Mouse (Mus musculus) heart, embryonic 14.5 days (tissue): ENCODE results near the gene Ahr. TPM values are rescaled to one million over a fixed set of nuclear protein-coding genes. Genes with fewer than 3 reads are reported as not detected.

Experiments used
- ATAC-seq: fragments of 200-750 bp; cut with Nextera tagmentation; 2 replicates; pipeline ENCODE4 v1.8.0; 2017; ENCODE audit warnings: low read depth, moderate TSS enrichment; ENCODE audit not compliant: insufficient number of reproducible peaks, insufficient read depth, low FRiP score
- H3K27ac ChIP-seq, 2 experiments: fragments of 200-500 bp in 1 of 2; fragments of 300-500 bp in 1 of 2; sonication (generic) in 1 of 2; replicated peaks in 1 of 2; 2 replicates each; pipeline ENCODE4 v1.5.1; 2012 to 2014; ENCODE audit warnings: low read depth in 2 of 2, low read length in 2 of 2, control low read depth in 1 of 2, mild to moderate bottlenecking in 1 of 2, mixed read lengths in 1 of 2; ENCODE audit not compliant: control insufficient read depth in 1 of 2, insufficient read depth in 1 of 2
- H3K27me3 ChIP-seq: fragments of 300-500 bp; sonication (generic); 2 replicates; pipeline ENCODE4 v1.6.1; 2014; ENCODE audit warnings: mild to moderate bottlenecking, low read length, control low read depth; ENCODE audit not compliant: control insufficient read depth, insufficient read depth
- H3K36me3 ChIP-seq: fragments of 300-500 bp; sonication (generic); 2 replicates; pipeline ENCODE4 v1.6.1; 2014; ENCODE audit warnings: mild to moderate bottlenecking, control low read depth, low read length, mixed read lengths; ENCODE audit not compliant: control insufficient read depth, insufficient read depth
- H3K4me1 ChIP-seq, 2 experiments: fragments of 200-500 bp in 1 of 2; fragments of 300-500 bp in 1 of 2; sonication (generic) in 1 of 2; 2 replicates each; pipeline ENCODE4 v1.6.1; 2012 to 2014; ENCODE audit warnings: low read length in 2 of 2, control low read depth in 1 of 2, mixed read lengths in 1 of 2; ENCODE audit not compliant: control insufficient read depth in 2 of 2, insufficient read depth in 2 of 2
- H3K4me2 ChIP-seq: fragments of 300-500 bp; sonication (generic); 2 replicates; pipeline ENCODE4 v1.6.1; 2014; ENCODE audit warnings: mild to moderate bottlenecking, low read length
- H3K4me3 ChIP-seq, 2 experiments: fragments of 200-500 bp in 1 of 2; fragments of 300-500 bp in 1 of 2; sonication (generic) in 1 of 2; 2 replicates each; pipeline ENCODE4 v1.5.1; 2012 to 2014; ENCODE audit warnings: low read length in 2 of 2, mild to moderate bottlenecking in 2 of 2, control low read depth in 1 of 2, low read depth in 1 of 2, moderate library complexity in 1 of 2; ENCODE audit not compliant: control insufficient read depth in 1 of 2, insufficient read depth in 1 of 2
- H3K9ac ChIP-seq: fragments of 300-500 bp; sonication (generic); 2 replicates; pipeline ENCODE4 v1.6.1; 2014; ENCODE audit warnings: mild to moderate bottlenecking, low read length
- H3K9me3 ChIP-seq: fragments of 300-500 bp; sonication (generic); 2 replicates; pipeline ENCODE4 v1.6.1; 2016; ENCODE audit warnings: low read length, control low read depth; ENCODE audit not compliant: control insufficient read depth
- WGBS: fragments of 180-500 bp; shearing (Covaris S2); extraction: QIAGEN DNeasy Blood & Tissue Kit; methylation state at CpG from one replicate; pipeline ENCODE4 v1.1.7; 2014; 5-methylcytosine and 5-hydroxymethylcytosine counted together
- polyA plus RNA-seq: library from polyadenylated mRNA; unstranded; fragments of >200 nt; fragmentation: Nextera tagmentation; extraction: Ambion mirVana; gene quantifications from 2 replicates; pipeline ENCODE4 v1.2.1, GENCODE M21; 2014

Gene Ahr
- polyA plus RNA-seq, 1 experiment from 2014 or later: 2.4 TPM

DNA sequence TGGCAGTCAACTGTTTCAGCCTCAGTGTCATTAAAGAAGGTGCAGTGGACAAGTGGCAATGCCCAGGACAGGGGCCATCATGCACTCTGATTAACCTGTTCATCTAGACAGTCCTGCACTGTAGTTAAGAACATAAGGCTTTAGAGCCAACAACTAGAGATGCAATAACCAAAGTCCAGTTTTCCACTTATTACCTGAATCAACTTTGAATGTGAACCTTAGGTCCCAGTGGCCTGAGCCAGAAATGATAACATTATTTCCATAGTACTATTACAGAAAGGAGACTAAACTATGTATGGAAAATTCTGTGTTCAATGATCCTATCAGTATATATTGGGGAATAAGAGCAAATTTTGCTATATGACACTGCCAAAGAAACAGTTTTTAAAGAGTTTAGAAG is 4.3 kb downstream of the Ahr start:
- H3K9me3 ChIP-seq: no peaks in the 10 kb centered on the region
- no peaks in the 10 kb centered on the region for H3K27me3 ChIP-seq
- H3K4me2 ChIP-seq: no peak overlapping the region
- H3K9ac ChIP-seq: no peak overlapping the region
- H3K36me3 ChIP-seq: no peaks in the 10 kb centered on the region
- 0 out of 4 replicates have a peak, but pooled peaks cover 0 to 5% of the 10 kb centered on the region in 2 experiments for H3K4me1 ChIP-seq
- ATAC-seq: no peak
- no peak overlapping the region for H3K4me3 ChIP-seq
- no peak overlapping the region for H3K27ac ChIP-seq

DNA sequence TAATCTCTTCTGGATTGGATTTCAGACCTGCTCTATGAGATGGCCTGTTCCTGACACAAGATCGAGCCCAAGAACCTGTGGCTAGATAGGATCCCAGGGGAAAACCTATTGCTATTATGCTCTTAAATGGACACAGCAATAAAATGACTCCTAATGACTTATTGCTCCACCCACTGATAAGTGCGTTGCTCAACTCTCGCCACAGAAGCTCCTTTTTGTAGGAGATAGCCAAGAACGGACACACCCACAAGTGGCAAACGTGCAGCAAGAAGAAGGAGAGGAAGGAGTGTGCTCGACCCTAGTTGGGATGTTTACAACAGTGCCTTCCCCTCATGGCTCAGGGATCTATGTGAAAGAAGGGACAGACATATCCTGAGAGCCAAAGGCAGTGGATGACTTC is 7.4 kb downstream of the Ahr start:
- Histone ChIP-seq H3K4me2 (no peak overlapping the region), H3K36me3 (no peaks in the 10 kb centered on the region), H3K9me3 (no peaks in the 10 kb centered on the region), H3K9ac (no peak overlapping the region), H3K27ac (no peak overlapping the region), H3K27me3 (no peaks in the 10 kb centered on the region), H3K4me1 (no peaks in the 10 kb centered on the region), H3K4me3 (no peak overlapping the region)
- ATAC-seq: no peak
- WGBS: 60% methylated on average over 6 of the region's 6 CpGs

DNA sequence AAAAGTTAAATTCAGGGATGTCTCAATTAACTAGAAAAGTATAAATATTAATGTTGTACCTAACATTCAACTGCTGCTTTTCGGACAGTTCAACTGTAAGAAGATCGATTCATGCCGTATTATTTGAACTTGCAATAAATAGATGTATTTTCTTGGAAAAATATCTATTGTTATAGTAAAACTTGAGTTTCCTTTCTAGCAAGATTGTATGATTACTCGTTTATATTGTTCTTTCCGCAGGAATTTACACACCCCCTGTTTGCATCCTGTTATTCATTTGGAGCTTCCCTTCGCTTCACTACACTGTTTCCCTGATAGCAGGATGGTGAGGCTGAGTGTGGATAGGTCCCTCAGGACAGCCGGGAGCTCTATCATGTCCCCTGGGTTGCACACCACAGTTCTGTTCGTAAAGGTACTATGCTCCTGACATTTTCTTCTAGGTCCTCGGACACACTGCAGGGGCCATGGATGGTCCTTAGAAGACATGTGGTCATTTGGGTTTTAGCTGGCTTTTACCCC is 12.2 kb downstream of the Ahr start:
- Histone ChIP-seq H3K27ac (no peak overlapping the region), H3K4me3 (no peak overlapping the region), H3K36me3 (no peaks in the 10 kb centered on the region), H3K27me3 (no peaks in the 10 kb centered on the region), H3K4me2 (no peak overlapping the region), H3K4me1 (no peaks in the 10 kb centered on the region), H3K9me3 (no peaks in the 10 kb centered on the region), H3K9ac (no peak overlapping the region)
- ATAC-seq: no peak
- 72% methylated on average over 9 of the region's 9 CpGs for whole genome bisulfite sequencing

DNA sequence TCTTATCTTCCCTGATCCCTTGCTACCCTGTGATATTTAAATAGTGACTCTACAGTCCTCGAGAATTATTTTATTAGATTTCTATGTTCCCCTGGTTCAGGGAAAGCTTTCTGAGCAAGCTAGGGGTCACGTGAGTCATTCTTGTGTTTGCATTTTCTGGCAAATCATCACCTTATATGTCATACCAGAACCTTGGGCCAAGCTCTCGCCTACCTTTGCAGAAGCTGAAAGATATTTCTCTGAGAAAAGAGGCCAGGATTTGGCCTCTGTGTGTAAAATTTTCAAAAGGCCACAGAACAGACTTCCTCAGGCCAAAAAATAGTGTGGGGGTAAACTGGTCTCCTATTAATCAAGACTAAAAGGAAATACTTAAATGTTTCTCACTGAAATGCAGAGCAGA is 19.2 kb downstream of the Ahr start:
- Histone ChIP-seq H3K4me3 (no peak overlapping the region), H3K9ac (no peak overlapping the region), H3K4me2 (no peak overlapping the region), H3K36me3 (no peaks in the 10 kb centered on the region), H3K27ac (no peak overlapping the region), H3K27me3 (no peaks in the 10 kb centered on the region), H3K4me1 (no peaks in the 10 kb centered on the region), H3K9me3 (no peaks in the 10 kb centered on the region)
- WGBS: 46% methylated on average over 3 of the region's 3 CpGs
- ATAC-seq: no peak

DNA sequence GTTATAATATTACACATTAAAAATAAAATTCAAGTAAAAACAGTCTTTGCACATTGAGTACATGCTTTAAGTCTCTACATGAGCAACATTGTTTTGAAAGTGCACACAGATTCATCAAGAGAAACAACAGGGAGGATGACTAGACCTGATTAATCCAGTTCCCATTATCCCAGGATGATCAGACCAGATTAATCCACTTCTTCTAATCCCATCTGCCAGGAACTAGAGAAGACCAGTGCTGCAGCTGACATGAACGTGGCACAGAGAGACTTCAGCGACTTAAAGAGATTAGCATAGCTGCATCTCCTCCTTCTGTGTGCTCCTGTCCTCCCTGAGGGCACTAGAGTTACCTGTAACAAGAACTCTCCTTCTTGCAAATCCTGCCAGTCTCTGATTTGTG is 20.2 kb downstream of the Ahr start:
- Histone ChIP-seq H3K9ac (no peak overlapping the region), H3K27ac (no peak overlapping the region), H3K9me3 (no peaks in the 10 kb centered on the region), H3K36me3 (no peaks in the 10 kb centered on the region), H3K27me3 (no peaks in the 10 kb centered on the region), H3K4me1 (no peaks in the 10 kb centered on the region), H3K4me3 (no peak overlapping the region), H3K4me2 (no peak overlapping the region)
- 51% methylated on average over 2 of the region's 2 CpGs for WGBS
- ATAC-seq: no peak

DNA sequence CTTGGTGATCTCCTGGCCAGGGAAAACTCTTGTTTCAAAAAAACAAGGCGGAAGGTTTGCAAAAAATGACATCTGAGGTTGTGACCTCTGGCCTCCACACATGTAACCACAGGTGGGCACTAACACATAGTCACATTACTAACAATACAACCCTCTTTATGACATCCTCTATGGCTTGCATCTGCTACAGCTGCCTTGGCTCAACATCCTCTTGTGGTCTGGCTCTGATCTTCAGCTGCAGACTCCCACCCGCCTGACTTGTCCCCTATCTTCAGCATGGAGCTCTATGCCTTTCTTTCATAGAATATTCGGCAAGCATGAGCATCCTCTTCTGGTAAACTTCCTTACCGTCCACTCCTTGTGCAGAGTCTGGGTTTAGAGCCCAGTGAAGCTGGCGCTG is 24.1 kb downstream of the Ahr start:
- no peak overlapping the region for H3K4me3 ChIP-seq
- no peak overlapping the region for H3K4me2 ChIP-seq
- ATAC-seq: no peak
- no peaks in the 10 kb centered on the region for H3K27me3 ChIP-seq
- no peaks in the 10 kb centered on the region for H3K4me1 ChIP-seq
- 87% methylated on average over 5 of the region's 5 CpGs for WGBS
- H3K9me3 ChIP-seq: no peaks in the 10 kb centered on the region
- no peak overlapping the region for H3K27ac ChIP-seq
- no peaks in the 10 kb centered on the region for H3K36me3 ChIP-seq
- H3K9ac ChIP-seq: no peak overlapping the region

DNA sequence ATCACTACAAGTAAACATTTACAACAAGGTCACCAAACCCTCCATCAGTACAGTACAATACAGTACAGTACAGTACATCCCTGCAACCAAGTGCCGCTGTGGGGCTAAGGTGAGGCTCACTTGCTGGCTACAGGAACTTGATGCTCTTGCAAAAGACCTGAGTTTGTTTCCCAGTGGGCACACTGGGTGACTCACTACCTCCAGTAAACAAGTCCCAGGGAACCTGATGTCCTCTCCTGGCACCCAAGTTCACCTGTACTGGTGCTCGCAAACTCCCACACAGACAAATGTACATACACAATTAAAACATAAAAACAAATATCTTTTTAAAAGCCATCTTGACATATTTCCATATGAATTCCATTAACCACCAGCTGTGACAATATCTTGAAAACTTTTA is 28.5 kb downstream of the Ahr start:
- H3K9me3 ChIP-seq: no peaks in the 10 kb centered on the region
- H3K27ac ChIP-seq: no peak overlapping the region
- WGBS: 93% methylated on average over 2 of the region's 2 CpGs
- no peak overlapping the region for H3K4me3 ChIP-seq
- ATAC-seq: no peak
- no peaks in the 10 kb centered on the region for H3K27me3 ChIP-seq
- no peak overlapping the region for H3K4me2 ChIP-seq
- H3K9ac ChIP-seq: no peak overlapping the region
- H3K4me1 ChIP-seq: no peaks in the 10 kb centered on the region
- H3K36me3 ChIP-seq: no peaks in the 10 kb centered on the region

DNA sequence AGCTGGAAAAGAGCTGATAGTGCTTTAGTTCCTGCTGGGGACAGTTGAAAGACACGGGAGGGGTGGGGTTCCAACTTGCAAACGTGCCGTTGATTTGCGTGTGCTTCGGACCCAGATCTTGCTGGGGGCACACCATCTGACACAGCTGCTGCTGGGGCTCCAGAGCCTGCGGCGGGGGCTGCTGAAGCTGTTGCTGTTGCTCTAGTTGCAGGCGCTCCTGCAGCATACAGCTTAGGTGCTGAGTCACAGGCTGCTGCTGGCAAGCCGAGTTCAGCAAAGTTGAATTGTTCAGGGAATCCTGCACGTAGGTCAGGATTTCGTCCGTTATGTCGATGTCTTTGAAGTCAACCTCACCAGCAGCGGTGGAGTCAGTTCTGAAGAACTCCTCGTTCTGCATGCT is 30.8 kb downstream of the Ahr start:
- Histone ChIP-seq H3K4me2 (peak overlapping the region; percentile 1; the same call in 1 of the 2 replicates), H3K27ac (no peak overlapping the region), H3K36me3 (no peaks in the 10 kb centered on the region), H3K4me1 (no peaks in the 10 kb centered on the region), H3K4me3 (no peak overlapping the region), H3K9me3 (no peaks in the 10 kb centered on the region), H3K9ac (no peak overlapping the region), H3K27me3 (no peaks in the 10 kb centered on the region)
- 73% methylated on average over 15 of the region's 15 CpGs for WGBS
- ATAC-seq: no peak
